Mouse (Mus musculus) forebrain, embryonic 16.5 days (tissue): ENCODE measurements at regions not wholly inside any gene's neighbourhood (a gene's known extent, or its start where the extent isn't known, plus 50 kb on each side); places are given as distances from the start of the nearest gene placed in this dataset.

Experiments
- ATAC-seq: fragments of 200-750 bp; cut with Nextera tagmentation; 2 replicates; pipeline ENCODE4 v1.8.0; 2017; ENCODE audit warnings: mild to moderate bottlenecking, moderate library complexity
- H3K27ac ChIP-seq: fragments of 300-500 bp; sonication (generic); 2 replicates; pipeline ENCODE4 v1.5.1; 2014; ENCODE audit warnings: low read length, control low read depth
- H3K27me3 ChIP-seq: fragments of 300-500 bp; sonication (generic); replicated peaks from 2 replicates; pipeline ENCODE4 v1.6.1; 2014; ENCODE audit warnings: low read length; ENCODE audit not compliant: control insufficient read depth, insufficient read depth
- H3K36me3 ChIP-seq: fragments of 300-500 bp; sonication (generic); 2 replicates; pipeline ENCODE4 v1.6.1; 2014; ENCODE audit not compliant: control insufficient read depth, insufficient read depth
- H3K4me1 ChIP-seq: fragments of 300-500 bp; sonication (generic); replicated peaks from 2 replicates; pipeline ENCODE4 v1.6.1; 2014; ENCODE audit warnings: low read length; ENCODE audit not compliant: control insufficient read depth, insufficient read depth
- H3K4me2 ChIP-seq: fragments of 300-500 bp; sonication (generic); 2 replicates; pipeline ENCODE4 v1.6.1; 2014; ENCODE audit warnings: mild to moderate bottlenecking, low read length, control low read depth
- H3K4me3 ChIP-seq: fragments of 300-500 bp; sonication (generic); replicated peaks from 2 replicates; pipeline ENCODE4 v1.5.1; 2014; ENCODE audit warnings: mild to moderate bottlenecking, low read length, control low read depth
- H3K9ac ChIP-seq: fragments of 300-500 bp; sonication (generic); replicated peaks from 2 replicates; pipeline ENCODE4 v1.6.1; 2014; ENCODE audit warnings: low read depth, low read length, control low read depth
- H3K9me3 ChIP-seq: fragments of 300-500 bp; sonication (generic); 2 replicates; pipeline ENCODE4 v1.6.1; 2016; ENCODE audit warnings: low read length; ENCODE audit not compliant: control insufficient read depth
- WGBS: fragments of 180-500 bp; shearing (Covaris S2); extraction: QIAGEN DNeasy Blood & Tissue Kit; methylation state at CpG from one replicate; pipeline ENCODE4 v1.1.7; 2014; 5-methylcytosine and 5-hydroxymethylcytosine counted together

- WGBS = 91% methylated on average over 1 of the region's 1 CpGs
- no peak for ATAC-seq
- no peak overlapping the region for H3K4me3 ChIP-seq
- H3K27me3 ChIP-seq = no peaks in the 10 kb centered on the region
- H3K4me1 ChIP-seq = no peaks in the 10 kb centered on the region
- no peak overlapping the region for H3K9ac ChIP-seq
- no peak overlapping the region for H3K4me2 ChIP-seq
- H3K36me3 ChIP-seq = no peaks in the 10 kb centered on the region
- no peaks in the 10 kb centered on the region for H3K9me3 ChIP-seq
- no peak overlapping the region for H3K27ac ChIP-seq
Observed at GRCm38 (mm10) chr17:45296363-45296762, 137.2 kb downstream of the Cdc5l start.

- no peak for ATAC-seq
- H3K4me3 ChIP-seq = no peak overlapping the region
- no peak overlapping the region for H3K4me2 ChIP-seq
- no peaks in the 10 kb centered on the region for H3K4me1 ChIP-seq
- H3K9me3 ChIP-seq = no peaks in the 10 kb centered on the region
- no peak overlapping the region for H3K27ac ChIP-seq
- 74% methylated on average over 4 of the region's 4 CpGs for WGBS
- H3K27me3 ChIP-seq = no peaks in the 10 kb centered on the region
- H3K9ac ChIP-seq = no peak overlapping the region
- no peaks in the 10 kb centered on the region for H3K36me3 ChIP-seq
Observed at GRCm38 (mm10) chr17:45294886-45295285, 138.7 kb downstream of the Cdc5l start.

DNA sequence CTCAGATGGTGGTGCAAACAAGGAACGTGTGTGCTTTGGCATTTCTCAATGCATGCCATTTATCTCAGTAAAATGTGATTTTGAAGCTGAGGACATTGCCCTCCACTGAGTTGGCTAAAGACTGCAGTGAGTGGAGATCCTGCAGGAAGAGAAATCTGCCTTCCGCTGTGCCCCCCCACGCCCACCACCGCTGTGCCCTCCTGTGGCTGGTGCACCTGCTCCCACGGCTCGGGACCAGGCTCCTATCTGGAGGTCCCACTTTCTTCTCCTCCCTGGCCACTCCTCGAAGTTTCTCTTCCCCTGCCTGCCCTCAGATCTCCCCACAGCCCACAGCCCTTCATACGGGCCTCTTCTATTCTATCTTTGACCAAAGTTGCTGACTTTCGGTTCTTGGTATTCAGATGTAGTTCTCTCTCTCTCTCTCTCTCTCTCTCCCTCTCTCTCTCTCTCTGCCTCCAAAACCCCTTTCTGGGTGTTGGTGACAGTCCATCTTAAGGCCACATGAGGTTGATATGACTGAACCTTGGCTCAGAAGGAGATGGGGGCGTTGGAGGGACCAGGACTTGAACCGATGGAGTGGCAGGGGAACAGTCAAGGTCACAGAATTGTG, 139.2 kb downstream of the Cdc5l start:
- H3K27ac ChIP-seq = no peak overlapping the region
- H3K4me3 ChIP-seq = no peak overlapping the region
- no peak overlapping the region for H3K9ac ChIP-seq
- 89% methylated on average over 11 of the region's 11 CpGs for WGBS
- H3K36me3 ChIP-seq = no peaks in the 10 kb centered on the region
- H3K4me1 ChIP-seq = no peaks in the 10 kb centered on the region
- no peak overlapping the region for H3K4me2 ChIP-seq
- ATAC-seq = no peak
- no peaks in the 10 kb centered on the region for H3K27me3 ChIP-seq
- no peaks in the 10 kb centered on the region for H3K9me3 ChIP-seq

- Histone ChIP-seq H3K4me2 (no peak overlapping the region), H3K36me3 (no peaks in the 10 kb centered on the region), H3K9me3 (no peaks in the 10 kb centered on the region), H3K4me1 (no peaks in the 10 kb centered on the region), H3K27ac (no peak overlapping the region), H3K9ac (no peak overlapping the region), H3K27me3 (no peaks in the 10 kb centered on the region), H3K4me3 (no peak overlapping the region)
- 91% methylated on average over 7 of the region's 7 CpGs for WGBS
- no peak for ATAC-seq
Observed at GRCm38 (mm10) chr17:45292883-45293282, 140.7 kb downstream of the Cdc5l start.

- no peaks in the 10 kb centered on the region for H3K9me3 ChIP-seq
- ATAC-seq = no peak
- H3K36me3 ChIP-seq = no peaks in the 10 kb centered on the region
- no peaks in the 10 kb centered on the region for H3K27me3 ChIP-seq
- WGBS = 76% methylated on average over 5 of the region's 5 CpGs
- H3K4me1 ChIP-seq = no peaks in the 10 kb centered on the region
- H3K9ac ChIP-seq = no peak overlapping the region
- H3K27ac ChIP-seq = no peak overlapping the region
- H3K4me2 ChIP-seq = no peak overlapping the region
- no peak overlapping the region for H3K4me3 ChIP-seq
Observed at GRCm38 (mm10) chr17:45291052-45291451, 142.5 kb downstream of the Cdc5l start.

- Histone ChIP-seq H3K4me2 (no peak overlapping the region), H3K36me3 (no peaks in the 10 kb centered on the region), H3K27ac (no peak overlapping the region), H3K27me3 (no peaks in the 10 kb centered on the region), H3K4me1 (no peaks in the 10 kb centered on the region), H3K9ac (no peak overlapping the region), H3K4me3 (no peak overlapping the region), H3K9me3 (no peaks in the 10 kb centered on the region)
- WGBS = 91% methylated on average over 3 of the region's 3 CpGs
- ATAC-seq = no peak
Observed at GRCm38 (mm10) chr17:45285621-45286189, 147.8 kb downstream of the Cdc5l start.

DNA sequence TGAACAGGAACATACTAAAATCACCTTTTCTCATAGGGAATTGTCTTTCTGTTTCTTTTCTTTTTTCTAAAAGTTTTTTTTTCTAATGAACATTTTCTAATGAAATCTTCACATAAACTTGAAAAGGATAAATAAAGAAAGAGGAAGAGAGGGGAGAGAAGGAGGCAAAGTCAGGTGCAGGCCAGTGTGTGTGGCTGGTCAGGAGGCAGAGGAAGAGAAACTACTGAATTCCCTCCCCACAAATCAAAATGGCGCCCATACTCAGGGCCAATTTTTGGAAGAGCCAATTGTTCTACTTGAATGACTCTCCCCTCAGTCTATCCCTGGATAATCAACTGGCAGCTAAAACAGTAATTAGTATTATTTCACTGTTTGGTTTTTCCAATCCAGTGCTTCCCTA, 152.0 kb downstream of the Cdc5l start:
- Histone ChIP-seq H3K36me3 (no peaks in the 10 kb centered on the region), H3K4me1 (peaks cover 13% of the 10 kb centered on the region), H3K4me2 (no peak overlapping the region), H3K27ac (no peak overlapping the region), H3K9ac (no peak overlapping the region), H3K27me3 (no peaks in the 10 kb centered on the region), H3K4me3 (no peak overlapping the region), H3K9me3 (no peaks in the 10 kb centered on the region)
- WGBS = 91% methylated on average over 1 of the region's 1 CpGs
- no peak for ATAC-seq

GRCm38 (mm10) chr17:45279811-45280205, 153.7 kb downstream of the Cdc5l start:
- H3K4me3 ChIP-seq = no peak overlapping the region
- H3K27ac ChIP-seq = peak overlapping the region; percentile 49; the same call in 1 of the 2 replicates
- peak; percentile 41; the same call in 1 of the 2 replicates for ATAC-seq
- no peaks in the 10 kb centered on the region for H3K27me3 ChIP-seq
- H3K4me1 ChIP-seq = peaks cover 13% of the 10 kb centered on the region
- no peaks in the 10 kb centered on the region for H3K36me3 ChIP-seq
- no peak overlapping the region for H3K4me2 ChIP-seq
- WGBS = 47% methylated on average over 3 of the region's 3 CpGs
- no peak overlapping the region for H3K9ac ChIP-seq
- H3K9me3 ChIP-seq = no peaks in the 10 kb centered on the region

- H3K4me2 ChIP-seq = peak overlapping the region; percentile 18
- H3K4me3 ChIP-seq = no peak overlapping the region; the same call in 1 of the 2 replicates
- no peaks in the 10 kb centered on the region for H3K27me3 ChIP-seq
- no peak overlapping the region for H3K9ac ChIP-seq
- no peaks in the 10 kb centered on the region for H3K36me3 ChIP-seq
- peak; percentile 73 for ATAC-seq
- WGBS = 37% methylated on average over 13 of the region's 13 CpGs
- H3K27ac ChIP-seq = peak overlapping the region; percentile 49; the same call in 1 of the 2 replicates
- no peaks in the 10 kb centered on the region for H3K9me3 ChIP-seq
- peaks cover 13% of the 10 kb centered on the region for H3K4me1 ChIP-seq
Observed at GRCm38 (mm10) chr17:45279075-45279810, 154.3 kb downstream of the Cdc5l start.
